Mouse (Mus musculus): ENCODE measurements around the gene Tenm3. TPM values are rescaled to one million over a fixed set of nuclear protein-coding genes. Genes with fewer than 3 reads are reported as not detected.

Tenm3 gene
- total and polyA plus RNA-seq, 2 experiments from 2014 or later, result 25.0 to 160 TPM

DNA sequence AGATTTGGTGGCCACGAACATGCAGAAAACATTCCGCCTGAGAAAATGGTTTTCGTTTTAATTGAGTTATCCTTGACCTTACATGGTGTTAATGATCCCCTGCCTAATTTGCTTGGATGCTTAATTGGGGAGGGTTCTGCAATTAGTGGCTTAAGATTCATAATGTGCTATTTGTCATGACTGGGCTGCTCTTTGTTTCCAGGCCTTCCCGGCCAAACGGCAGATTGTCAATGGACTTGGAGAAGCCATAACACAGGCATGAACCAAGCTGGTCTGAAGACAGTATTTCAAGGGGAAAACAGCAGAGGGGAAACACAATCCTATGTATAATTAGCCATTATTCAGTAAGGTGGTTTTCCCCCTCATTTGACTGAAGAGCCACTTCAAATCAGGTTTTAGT lies 606.8 kb downstream of the Tenm3 start:
- H3K4me2 ChIP-seq (ENCODE audit: low read depth, low read length, poor library complexity, severe bottlenecking), result no peak overlapping the region
- 0 out of 2 replicates have a peak, but pooled peaks cover 2% of the 10 kb centered on the region for H3K4me1 ChIP-seq (ENCODE audit: insufficient read depth, low read length)
- no peak for ATAC-seq (ENCODE audit: low FRiP score)
- H3K27me3 ChIP-seq (ENCODE audit: insufficient read depth, low read length), result no peaks in the 10 kb centered on the region
- H3K9ac ChIP-seq (replicated peaks; ENCODE audit: low read length, poor library complexity, severe bottlenecking), result no peak overlapping the region
- peaks cover 22% of the 10 kb centered on the region for H3K36me3 ChIP-seq (ENCODE audit: insufficient read depth, low read length)
- H3K27ac ChIP-seq (ENCODE audit: low read depth, low read length), result no peak overlapping the region
- 0 out of 2 replicates have a peak, but pooled peaks cover 6% of the 10 kb centered on the region for H3K9me3 ChIP-seq (ENCODE audit: low read length)
- H3K4me3 ChIP-seq (ENCODE audit: low read depth, low read length), result no peak overlapping the region
- 93% methylated on average over 5 of the region's 5 CpGs for WGBS
- DNase-seq (ENCODE audit: low spot score), result no peak
- no peak for TF ChIP-seq CTCF (IDR thresholded peaks at IDR 0.05)

DNA sequence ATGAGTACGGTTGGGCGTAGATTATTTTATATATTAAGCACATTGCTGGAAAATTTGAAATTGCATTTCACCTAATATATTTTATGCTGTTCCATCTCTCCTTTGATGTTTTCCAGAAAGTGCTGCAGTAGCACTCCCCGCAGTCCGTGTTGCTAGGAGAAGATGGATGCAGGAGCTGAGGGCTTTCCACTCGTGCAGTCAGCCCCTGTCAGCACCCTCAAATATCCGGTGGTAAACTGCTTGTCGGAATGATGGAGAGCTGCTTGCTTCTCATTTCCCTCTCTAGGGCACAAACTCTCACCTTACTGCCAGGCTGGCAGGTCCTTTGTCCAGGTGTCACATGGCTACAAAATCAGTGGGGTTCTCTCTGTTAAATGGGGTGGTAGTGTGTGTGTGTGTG lies 610.8 kb downstream of the Tenm3 start:
- no peak for ATAC-seq (ENCODE audit: low FRiP score)
- no peak for TF ChIP-seq CTCF (IDR thresholded peaks at IDR 0.05)

DNA sequence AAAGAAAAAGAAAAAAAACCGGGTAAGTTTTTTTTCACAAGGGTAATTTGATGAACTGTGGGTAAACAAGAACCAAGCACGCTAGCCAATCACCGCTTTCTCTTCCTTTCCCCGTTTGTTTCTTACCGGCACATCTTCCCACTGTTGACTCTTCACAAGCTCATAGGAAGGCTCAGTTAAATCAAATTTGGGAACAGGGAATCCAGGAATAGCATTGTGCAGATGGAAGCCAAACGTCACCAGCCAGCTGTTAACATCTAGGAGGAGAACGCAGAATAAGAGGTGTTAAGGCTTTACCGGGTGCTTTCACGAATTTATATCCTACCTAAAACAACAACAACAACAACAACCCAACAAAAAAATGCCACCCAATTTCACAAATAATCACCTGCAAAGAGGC lies 611.9 kb downstream of the Tenm3 start:
- no peak overlapping the region for H3K9ac ChIP-seq (replicated peaks; ENCODE audit: low read length, poor library complexity, severe bottlenecking)
- no peak for DNase-seq (ENCODE audit: low spot score)
- 84% methylated on average over 9 of the region's 9 CpGs for WGBS
- H3K4me1 ChIP-seq (ENCODE audit: insufficient read depth, low read length), result 0 out of 2 replicates have a peak, but pooled peaks cover 2% of the 10 kb centered on the region
- ATAC-seq (ENCODE audit: low FRiP score), result no peak
- peaks cover 30% of the 10 kb centered on the region for H3K36me3 ChIP-seq (ENCODE audit: insufficient read depth, low read length)
- no peaks in the 10 kb centered on the region for H3K27me3 ChIP-seq (ENCODE audit: insufficient read depth, low read length)
- H3K27ac ChIP-seq (ENCODE audit: low read depth, low read length), result no peak overlapping the region
- no peak overlapping the region for H3K4me2 ChIP-seq (ENCODE audit: low read depth, low read length, poor library complexity, severe bottlenecking)
- H3K9me3 ChIP-seq (ENCODE audit: low read length), result 0 out of 2 replicates have a peak, but pooled peaks cover 6% of the 10 kb centered on the region
- no peak overlapping the region for H3K4me3 ChIP-seq (ENCODE audit: low read depth, low read length)
- no peak for TF ChIP-seq CTCF (IDR thresholded peaks at IDR 0.05)

More for the DNA sequence above, 610.8 kb downstream of the Tenm3 start:
- Histone ChIP-seq H3K9ac (replicated peaks; ENCODE audit: low read length, poor library complexity, severe bottlenecking) (no peak overlapping the region), H3K27ac (ENCODE audit: low read depth, low read length) (0 out of 2 replicates have a peak overlapping the region, but pooled peaks have one; percentile 12), H3K9me3 (ENCODE audit: low read length) (0 out of 2 replicates have a peak, but pooled peaks cover 6% of the 10 kb centered on the region), H3K36me3 (ENCODE audit: insufficient read depth, low read length) (peaks cover 32% of the 10 kb centered on the region), H3K4me2 (ENCODE audit: low read depth, low read length, poor library complexity, severe bottlenecking) (no peak overlapping the region), H3K4me1 (ENCODE audit: insufficient read depth, low read length) (0 out of 2 replicates have a peak, but pooled peaks cover 2% of the 10 kb centered on the region), H3K27me3 (ENCODE audit: insufficient read depth, low read length) (no peaks in the 10 kb centered on the region), H3K4me3 (ENCODE audit: low read depth, low read length) (no peak overlapping the region)
- DNase-seq (ENCODE audit: low spot score), result no peak
- WGBS, result 63% methylated on average over 7 of the region's 7 CpGs

DNA sequence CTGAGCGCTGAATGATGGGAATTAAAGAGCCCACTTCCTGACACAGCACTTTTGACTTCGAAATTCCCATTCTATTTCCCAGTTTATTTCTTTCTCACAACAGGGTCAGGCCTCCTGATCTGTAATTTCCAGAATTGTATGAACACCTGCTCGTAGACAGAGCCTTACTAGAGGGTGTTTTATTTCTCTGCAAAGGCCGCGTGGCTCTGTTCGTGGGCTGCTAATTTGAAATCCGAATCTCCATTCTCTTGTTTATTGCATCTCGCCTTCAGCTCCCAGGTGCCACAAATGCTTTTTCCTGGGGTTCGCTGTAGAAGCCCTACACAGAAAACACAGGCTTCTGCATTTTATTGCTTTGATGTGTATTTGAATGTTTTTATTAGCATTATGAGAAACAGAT lies 612.4 kb downstream of the Tenm3 start:
- Histone ChIP-seq H3K9ac (replicated peaks; ENCODE audit: low read length, poor library complexity, severe bottlenecking) (no peak overlapping the region), H3K36me3 (ENCODE audit: insufficient read depth, low read length) (peaks cover 27% of the 10 kb centered on the region), H3K4me1 (ENCODE audit: insufficient read depth, low read length) (0 out of 2 replicates have a peak, but pooled peaks cover 2% of the 10 kb centered on the region), H3K27ac (ENCODE audit: low read depth, low read length) (no peak overlapping the region), H3K4me2 (ENCODE audit: low read depth, low read length, poor library complexity, severe bottlenecking) (no peak overlapping the region), H3K27me3 (ENCODE audit: insufficient read depth, low read length) (no peaks in the 10 kb centered on the region), H3K4me3 (ENCODE audit: low read depth, low read length) (no peak overlapping the region), H3K9me3 (ENCODE audit: low read length) (0 out of 2 replicates have a peak, but pooled peaks cover 3% of the 10 kb centered on the region)
- no peak for ATAC-seq (ENCODE audit: low FRiP score)
- TF ChIP-seq CTCF (IDR thresholded peaks at IDR 0.05), result no peak
- 81% methylated on average over 9 of the region's 9 CpGs for WGBS
- no peak for DNase-seq (ENCODE audit: low spot score)

DNA sequence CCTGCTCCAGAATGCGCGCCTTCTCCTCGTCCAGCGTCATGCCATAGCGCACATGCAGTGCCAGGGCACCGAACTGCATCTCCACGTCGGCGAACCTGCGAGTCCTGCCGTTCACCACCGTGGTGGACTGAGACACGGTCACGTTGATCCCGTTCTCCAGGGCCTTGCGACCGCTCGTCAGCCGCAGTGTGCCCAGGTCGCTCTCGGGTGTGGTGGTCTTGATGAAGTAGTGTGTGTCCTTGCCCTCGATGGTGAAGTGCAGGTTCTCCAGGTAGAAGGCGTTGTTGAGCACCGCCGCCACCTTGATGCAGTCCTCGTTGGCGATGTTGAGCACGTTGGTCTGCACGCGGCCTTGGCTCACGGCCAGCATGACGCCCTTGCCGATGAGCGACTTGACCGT lies 615.1 kb downstream of the Tenm3 start:
- no peak for ATAC-seq (ENCODE audit: low FRiP score)
- no peak for DNase-seq (ENCODE audit: low spot score)
- Histone ChIP-seq H3K4me1 (ENCODE audit: insufficient read depth, low read length) (0 out of 2 replicates have a peak, but pooled peaks cover 2% of the 10 kb centered on the region), H3K4me3 (ENCODE audit: low read depth, low read length) (no peak overlapping the region), H3K4me2 (ENCODE audit: low read depth, low read length, poor library complexity, severe bottlenecking) (no peak overlapping the region), H3K27me3 (ENCODE audit: insufficient read depth, low read length) (no peaks in the 10 kb centered on the region), H3K36me3 (ENCODE audit: insufficient read depth, low read length) (peaks cover 10% of the 10 kb centered on the region), H3K9me3 (ENCODE audit: low read length) (no peaks in the 10 kb centered on the region), H3K9ac (replicated peaks; ENCODE audit: low read length, poor library complexity, severe bottlenecking) (no peak overlapping the region), H3K27ac (ENCODE audit: low read depth, low read length) (no peak overlapping the region)
- TF ChIP-seq CTCF (IDR thresholded peaks at IDR 0.05), result no peak
- 97% methylated on average over 35 of the region's 35 CpGs for WGBS

DNA sequence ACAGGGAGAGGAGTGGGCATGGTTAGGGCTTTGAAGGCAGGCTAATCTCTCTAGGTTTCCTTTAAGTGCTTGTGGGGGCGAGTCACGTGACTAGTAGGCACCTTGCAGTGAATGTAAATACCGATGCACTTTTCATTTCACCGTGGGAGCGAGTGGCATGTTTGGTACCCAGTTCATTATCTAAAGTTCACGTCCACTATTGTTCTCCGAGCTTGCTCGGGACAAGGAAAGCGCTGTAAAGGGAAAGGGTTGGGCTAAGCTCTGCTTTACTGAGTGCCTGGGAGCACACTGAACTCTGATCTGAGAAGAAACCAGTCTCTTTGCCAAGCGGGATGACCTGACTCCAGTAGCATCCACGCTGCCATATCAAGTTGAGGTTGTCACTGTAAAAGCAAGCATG lies 619.0 kb downstream of the Tenm3 start:
- no peak overlapping the region; the same call in 1 of the 2 replicates for H3K4me2 ChIP-seq (ENCODE audit: low read depth, low read length, poor library complexity, severe bottlenecking)
- peak; percentile 10; the same call in 1 of the 2 replicates for ATAC-seq (ENCODE audit: low FRiP score)
- no peak overlapping the region for H3K4me3 ChIP-seq (ENCODE audit: low read depth, low read length)
- no peak for DNase-seq (ENCODE audit: low spot score)
- peaks cover 10% of the 10 kb centered on the region for H3K36me3 ChIP-seq (ENCODE audit: insufficient read depth, low read length)
- H3K27ac ChIP-seq (ENCODE audit: low read depth, low read length), result no peak overlapping the region
- no peak overlapping the region for H3K9ac ChIP-seq (replicated peaks; ENCODE audit: low read length, poor library complexity, severe bottlenecking)
- no peak for TF ChIP-seq CTCF (IDR thresholded peaks at IDR 0.05)
- H3K9me3 ChIP-seq (ENCODE audit: low read length), result no peaks in the 10 kb centered on the region
- H3K27me3 ChIP-seq (ENCODE audit: insufficient read depth, low read length), result no peaks in the 10 kb centered on the region
- 19% methylated on average over 11 of the region's 11 CpGs for WGBS
- H3K4me1 ChIP-seq (ENCODE audit: insufficient read depth, low read length), result peaks cover 2% of the 10 kb centered on the region; the same call in 1 of the 2 replicates
